In genomic region chr17:47182118-47182517, GRCm38 (mm10) we compare ENCODE assay signal across 9 mouse cellular contexts.
A peak's percentile ranks its signal among the peaks of the same experiment; 100 is the strongest.
DNase-seq lines count a peak whose midpoint lies in the region; ATAC-seq and TF ChIP-seq lines count a peak whose summit lies in the region.
"Had no signal": no experiment of that assay in that cellular context is flagged by ENCODE, and none has a peak within 500 bp of the region (broad histone marks: within the 10 kb centered on the region; RNA-seq: fewer than 3 reads in every experiment).

No protein-coding gene starts in this region.

- H3K27me3 ChIP-seq in heart, adult 2 months (ENCODE audit: control insufficient read depth, insufficient read depth, low read length), result no peaks in the 10 kb centered on the region

- peak overlapping the region; percentile 61 for H3K27ac ChIP-seq in heart, adult 2 months
- H3K27ac ChIP-seq: liver, embryonic 14.5 days had no signal

- peaks cover 11% of the 10 kb centered on the region for H3K4me1 ChIP-seq in heart, adult 2 months (ENCODE audit: control insufficient read depth, insufficient read depth, low read length)

- no peaks in the 10 kb centered on the region for H3K79me2 ChIP-seq in heart, adult 2 months (replicated peaks; ENCODE audit: control insufficient read depth, insufficient read depth, low read length)

- peak; percentile 21 for DNase-seq in gastrocnemius, adult 18-20 months (ENCODE audit: low spot score)
- DNase-seq in gastrocnemius, postnatal 4 days (ENCODE audit: low spot score in 2 of 2), result no peak
- peak; percentile 55 to 67 for DNase-seq in heart, adult 2 months
- DNase-seq in kidney, adult 9 months, result peak; percentile 51
- peak; percentile 80 for DNase-seq in lung, postnatal 25 days (ENCODE audit: low spot score)
- DNase-seq in right cerebral cortex, postnatal 25 days, result no peak
- DNase-seq in right cerebral cortex, postnatal 36 days (ENCODE audit: low spot score in 2 of 2), result no peak

- TF ChIP-seq CTCF in heart, adult 2 months (IDR thresholded peaks at IDR 0.05), result peak; percentile 22; the same call in 1 of the 2 replicates

- peak; percentile 52; the same call in 1 of the 2 replicates for TF ChIP-seq EP300 in heart, adult 2 months (IDR thresholded peaks at IDR 0.05; ENCODE audit: insufficient read depth, low read depth, low read length)

- H3K4me3 ChIP-seq in heart, adult 2 months, result no peak overlapping the region

- no peaks in the 10 kb centered on the region for H3K36me3 ChIP-seq in heart, adult 2 months (ENCODE audit: control insufficient read depth, insufficient read depth, low read length)

- intact Hi-C loops in heart, adult 2 months (cut with DNase I), result no loop called here

- no peak overlapping the region for H3K9ac ChIP-seq in heart, adult 2 months (ENCODE audit: low read depth, low read length)
- H3K9ac ChIP-seq: liver, embryonic 14.5 days had no signal

- no peak for TF ChIP-seq POLR2A in heart, adult 2 months (IDR thresholded peaks at IDR 0.05; ENCODE audit: insufficient read depth, low read depth, low read length)

- no peak for ATAC-seq in frontal cortex, adult (ENCODE audit: low TSS enrichment)

- WGBS in heart, adult 2 months, result 34% methylated on average over 6 of the region's 6 CpGs

Comparison
In these comparisons a context has a peak if more than half of its experiments do, and no peak if none do; other contexts are left out.
1. DNase-seq: peak in gastrocnemius, adult 18-20 months (single experiment), heart, adult 2 months (2 of 2), kidney, adult 9 months (single experiment) and lung, postnatal 25 days (single experiment); none in gastrocnemius, postnatal 4 days (0 of 2), right cerebral cortex, postnatal 25 days (single experiment) and right cerebral cortex, postnatal 36 days (0 of 2).